Mouse (Mus musculus): Measurements from ENCODE around the gene Map4k3.
A peak's percentile ranks its signal among the peaks of the same experiment; 100 is the strongest.

The Map4k3 gene

DNA sequence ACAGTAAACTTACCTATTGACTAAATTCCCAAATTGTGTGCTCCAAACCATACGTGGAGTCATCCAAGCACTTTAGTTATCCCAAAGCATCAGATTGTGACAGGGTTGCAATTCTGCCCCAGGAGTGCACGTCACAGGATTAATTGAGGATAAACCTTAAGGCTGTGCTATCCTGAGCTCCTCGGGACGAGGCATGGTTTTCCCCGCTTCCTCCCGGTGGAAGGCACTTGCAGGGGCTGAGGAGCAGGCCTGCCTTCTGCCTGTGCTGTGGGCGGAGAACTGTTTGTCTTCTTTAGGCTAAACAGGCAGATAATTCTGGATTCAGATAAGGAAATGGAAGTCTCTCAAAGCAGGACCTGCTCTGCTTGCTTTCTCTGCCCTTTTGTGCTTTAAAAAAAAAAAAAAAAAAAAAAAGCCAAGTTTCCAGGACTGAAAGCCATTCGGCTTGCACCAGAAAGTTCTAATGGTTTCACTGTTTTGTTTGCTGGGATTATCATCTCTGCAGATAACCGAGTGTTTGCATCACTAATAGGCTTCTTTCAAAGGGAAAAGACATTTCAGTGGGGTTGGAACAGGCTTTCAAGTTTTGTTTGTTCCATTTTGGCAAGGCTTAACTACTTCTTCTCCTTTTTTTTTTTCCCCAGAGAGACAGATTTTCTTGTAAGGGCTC is 930 bp upstream of the Map4k3 start:
- DNase-seq: no peak

DNA sequence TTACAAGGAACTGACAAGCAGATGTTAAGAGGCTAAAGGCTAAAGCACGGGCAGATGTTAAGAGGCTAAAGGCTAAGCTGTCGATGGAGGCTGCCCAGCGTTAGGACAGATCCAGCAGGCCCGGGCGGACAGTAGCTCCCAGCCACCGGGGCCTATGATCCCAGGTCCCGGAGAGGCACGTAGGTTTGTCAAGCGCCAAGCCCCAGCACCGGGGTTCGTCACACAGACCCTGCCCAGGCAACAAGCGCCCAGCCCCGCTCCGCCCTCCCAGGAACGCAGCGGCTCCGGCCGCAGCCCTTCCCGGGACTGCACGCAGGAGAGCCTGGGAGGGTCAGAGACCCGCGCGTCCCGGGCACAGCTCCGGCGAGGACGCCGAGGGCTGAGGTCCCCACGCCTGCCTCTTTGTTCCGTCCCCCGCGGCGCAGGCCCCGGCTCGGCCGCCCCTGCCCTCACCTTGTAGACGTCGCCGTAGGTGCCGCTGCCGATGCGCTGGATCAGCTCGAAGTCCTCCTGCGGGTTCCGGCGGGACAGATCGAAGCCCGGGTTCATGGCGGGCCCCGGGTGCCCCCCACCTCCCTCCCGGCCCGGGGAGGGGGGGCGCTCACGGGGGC is 839 bp downstream of the Map4k3 start:
- peak; percentile 69 for DNase-seq

DNA sequence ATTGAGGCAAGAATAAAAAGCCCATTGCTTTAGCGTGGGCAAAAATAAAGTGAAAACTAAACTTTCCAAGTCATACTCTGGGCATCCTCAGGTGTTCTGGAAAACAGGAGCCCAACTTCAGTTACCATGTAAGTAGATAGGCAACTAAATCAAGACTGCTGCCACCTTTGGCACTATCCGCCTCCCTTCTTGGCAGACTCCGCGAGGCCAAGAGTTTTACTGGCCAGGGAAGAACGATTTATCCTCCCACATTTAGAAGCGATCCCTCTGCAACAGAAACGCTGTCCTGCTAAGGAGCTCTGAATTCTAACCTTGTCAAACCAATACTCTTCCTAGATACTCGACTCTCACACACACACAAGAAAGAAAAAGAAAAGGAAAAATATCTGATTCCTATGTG is 1.5 kb downstream of the Map4k3 start:
- DNase-seq: peak; percentile 69

DNA sequence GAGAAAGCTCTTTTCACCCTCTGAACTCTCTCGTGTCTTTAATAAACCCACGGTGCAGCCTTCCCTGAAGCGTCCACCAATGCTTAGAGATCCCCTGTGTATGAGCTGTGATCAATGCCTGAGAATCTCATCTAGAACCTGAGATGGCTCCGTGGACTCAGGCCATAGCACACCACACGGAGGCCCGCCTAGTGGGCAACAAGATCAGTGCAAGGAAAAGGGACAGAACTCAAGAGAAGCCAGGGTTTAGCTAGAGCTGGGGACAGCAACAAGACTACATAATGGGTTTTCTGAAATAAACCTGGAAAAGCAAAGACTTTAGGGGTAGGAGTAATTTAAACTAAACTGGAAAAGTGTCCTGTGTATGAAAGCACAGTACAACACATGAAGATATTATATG is 5.2 kb downstream of the Map4k3 start:
- no peak for DNase-seq

DNA sequence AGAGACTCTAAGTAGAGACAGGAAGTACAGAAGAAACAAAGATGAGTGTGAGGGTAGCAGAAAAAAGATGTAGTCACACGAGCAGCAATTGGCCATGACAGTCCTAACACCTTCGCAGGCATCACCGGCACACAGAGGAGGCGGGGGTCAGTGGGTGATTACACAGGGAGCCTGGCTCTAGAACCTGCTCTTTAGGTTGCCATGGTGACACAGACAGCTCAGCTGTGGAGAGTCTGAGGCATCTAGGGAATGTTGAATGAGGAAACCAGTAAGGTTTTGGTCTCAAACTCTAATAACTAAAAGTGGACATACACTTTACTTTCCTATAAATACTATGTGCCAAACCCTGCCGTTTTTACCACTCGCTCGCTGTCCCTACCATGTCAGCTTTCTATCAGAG is 6.6 kb downstream of the Map4k3 start:
- DNase-seq: no peak

DNA sequence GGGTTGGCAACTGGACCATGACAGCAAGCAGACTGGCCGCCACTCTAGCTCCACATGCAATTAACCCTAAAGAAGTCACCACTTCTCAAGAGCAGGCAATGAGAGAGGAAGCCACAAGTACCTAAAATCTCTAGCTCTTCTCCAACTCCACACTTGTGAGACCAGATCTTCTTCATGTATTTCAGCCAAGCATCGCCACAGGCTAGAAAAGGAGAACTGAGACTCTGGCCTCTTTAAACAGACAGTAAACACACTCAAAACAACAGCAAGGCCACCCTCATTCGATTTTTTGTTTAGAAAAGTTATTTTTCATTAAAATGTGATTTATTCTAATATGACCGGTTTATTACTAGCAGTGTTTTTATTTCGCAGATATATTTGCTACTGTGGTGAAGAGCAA is 9.0 kb downstream of the Map4k3 start:
- no peak for DNase-seq

DNA sequence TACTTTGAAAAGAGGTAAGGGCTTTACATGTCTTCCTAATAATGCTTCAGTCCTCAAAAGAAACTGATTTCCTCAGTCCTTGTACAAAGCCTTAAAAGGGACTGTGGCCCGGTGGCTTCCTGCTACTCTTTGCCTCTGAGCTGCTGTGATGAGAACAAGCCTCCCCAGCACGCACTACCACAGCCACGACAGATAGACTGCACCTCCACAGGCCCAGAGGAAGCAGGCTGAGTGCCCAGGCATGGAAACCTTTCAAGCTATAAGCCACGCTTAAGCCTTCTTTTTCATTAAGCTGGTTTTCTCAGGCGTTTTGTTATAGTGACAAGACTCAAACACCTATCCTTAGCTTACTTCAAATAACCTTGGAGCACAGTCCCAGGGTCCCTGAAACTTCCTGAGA is 10.0 kb downstream of the Map4k3 start:
- no peak for DNase-seq

DNA sequence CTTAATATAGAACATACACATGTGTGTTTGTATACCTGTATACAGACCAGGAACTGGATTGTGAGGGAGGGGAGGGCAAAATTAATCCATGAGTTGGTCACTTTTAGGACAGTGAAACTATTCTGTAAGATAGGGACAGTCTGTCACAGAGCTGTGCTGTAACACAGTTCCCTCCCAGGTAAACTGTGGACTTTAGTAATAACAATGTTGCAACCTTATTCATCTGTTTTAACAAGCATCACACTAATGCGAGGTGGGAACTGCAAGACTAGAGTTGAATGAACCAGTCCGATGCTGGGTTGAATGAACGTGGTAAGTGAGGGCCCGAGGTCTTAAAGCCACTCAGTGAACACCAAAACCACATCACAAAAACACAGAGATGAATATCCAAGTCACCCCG is 14.7 kb downstream of the Map4k3 start:
- no peak for DNase-seq

DNA sequence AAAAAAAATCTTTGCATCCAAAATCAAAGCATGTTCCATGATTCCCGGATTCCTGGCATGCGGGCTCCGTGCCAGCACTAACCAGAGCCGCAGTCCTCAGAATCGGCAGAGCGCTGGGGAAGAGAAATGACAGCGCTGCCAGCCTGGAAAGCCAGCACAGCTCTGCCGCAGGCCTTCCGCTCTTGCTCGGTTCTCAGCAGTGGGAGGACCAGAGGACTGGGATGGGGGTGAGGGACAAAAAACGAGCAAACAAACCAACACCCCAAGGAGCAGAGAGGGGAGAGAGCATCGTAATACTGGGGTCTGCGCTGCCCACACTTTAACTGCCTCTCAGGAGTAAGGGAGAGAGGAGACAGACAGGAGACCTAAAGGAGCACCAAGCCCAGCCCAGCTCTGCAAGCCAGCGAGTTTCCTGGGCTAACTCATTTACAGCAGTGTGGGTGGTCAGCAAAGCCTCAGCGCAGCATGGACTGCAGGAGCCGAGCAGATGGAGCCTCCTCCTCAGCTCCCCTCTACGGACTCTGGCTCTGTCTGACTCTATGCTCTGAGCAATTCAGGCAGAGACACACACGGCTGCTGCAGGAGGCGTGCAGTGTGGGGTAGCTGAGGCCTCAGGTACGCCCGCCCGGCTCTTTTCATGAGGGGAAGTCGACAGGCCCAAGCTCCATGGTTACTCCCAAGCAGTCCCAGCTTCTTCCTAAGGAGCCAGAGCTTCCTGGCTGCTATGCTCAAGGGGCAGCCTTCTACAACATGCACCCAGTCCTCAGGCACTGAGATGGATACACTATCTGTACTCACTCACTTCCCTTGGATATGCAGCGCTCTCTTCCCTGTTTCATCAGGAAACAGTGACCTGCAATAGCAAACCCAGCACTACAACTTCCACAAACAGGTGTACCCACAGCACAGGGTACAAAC is 18.1 kb downstream of the Map4k3 start:
- DNase-seq: peak; percentile 78

DNA sequence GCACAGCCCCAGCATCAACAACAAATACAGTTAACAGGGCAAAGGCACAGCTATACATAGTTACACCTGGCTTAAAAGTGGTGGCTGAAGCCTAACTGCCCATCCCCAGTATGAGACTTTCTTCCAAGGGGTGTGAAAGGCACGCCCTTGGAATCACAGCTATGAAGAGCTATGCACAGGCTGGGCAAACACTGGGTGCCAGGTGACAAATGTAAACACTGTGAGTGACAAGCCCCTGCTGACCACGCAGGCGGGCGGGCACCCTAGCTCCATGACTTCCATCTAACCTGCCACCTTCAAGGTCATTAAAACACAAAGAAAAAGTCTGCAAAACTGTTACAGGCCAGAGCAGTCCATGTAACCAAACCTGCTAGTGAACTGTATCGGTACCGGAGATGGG is 19.5 kb downstream of the Map4k3 start:
- DNase-seq: no peak

DNA sequence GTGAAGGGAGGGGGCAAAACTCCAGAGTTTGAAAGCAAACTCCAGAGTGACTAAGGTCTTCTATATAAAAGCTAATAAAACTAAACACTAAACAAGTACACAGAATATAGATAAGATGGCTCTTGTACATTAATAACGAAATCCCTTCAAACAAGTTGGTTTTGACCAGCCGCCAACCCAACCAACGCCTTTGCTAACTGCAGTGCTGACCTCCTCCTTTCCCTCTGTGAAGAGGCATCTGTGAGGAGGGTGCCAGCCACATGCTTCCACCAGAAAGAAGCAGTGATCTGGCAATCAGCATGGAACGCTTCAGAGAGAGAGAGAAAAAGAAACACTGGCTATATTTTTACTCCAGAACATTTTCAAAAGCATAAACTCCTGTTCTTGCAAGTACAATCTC is 21.1 kb downstream of the Map4k3 start:
- DNase-seq: peak; percentile 47

DNA sequence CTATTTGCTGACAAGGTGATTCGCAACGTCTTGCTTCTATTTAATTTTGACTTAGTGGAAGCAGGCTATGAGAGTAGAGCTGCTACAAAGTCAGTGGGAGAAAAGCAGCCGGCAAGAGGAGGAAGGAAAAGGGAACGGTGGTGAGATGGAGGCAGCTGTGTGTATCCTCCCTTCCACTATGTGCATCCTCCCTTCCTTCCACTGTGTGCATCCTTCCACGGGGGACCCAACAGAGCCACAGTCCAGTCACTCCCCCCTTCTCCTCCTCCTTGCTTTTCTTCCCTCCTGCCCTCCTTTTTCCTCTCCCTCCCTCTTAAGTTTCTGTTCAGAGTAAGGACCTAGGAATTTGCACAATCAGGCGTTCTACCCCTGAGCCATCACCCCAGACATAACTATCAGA is 21.7 kb downstream of the Map4k3 start:
- no peak for DNase-seq

DNA sequence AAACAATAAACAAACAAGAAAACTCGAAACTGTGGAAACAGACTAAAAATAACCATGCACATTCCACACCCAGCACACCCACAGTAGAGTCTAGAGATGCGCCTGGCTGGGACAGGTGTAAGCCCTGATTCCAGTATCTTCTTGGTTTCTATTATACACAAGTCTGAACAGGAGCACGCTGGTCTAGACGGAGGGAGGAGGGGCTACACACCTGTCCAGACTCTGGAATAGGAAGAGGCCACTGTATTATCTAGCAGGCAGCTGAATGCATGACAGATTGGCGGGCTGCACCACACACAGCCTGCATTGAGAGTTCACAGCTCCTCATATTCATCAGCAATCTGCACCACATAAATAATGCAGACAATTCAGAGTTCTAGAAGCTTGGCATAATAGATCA is 26.6 kb downstream of the Map4k3 start:
- no peak for DNase-seq

DNA sequence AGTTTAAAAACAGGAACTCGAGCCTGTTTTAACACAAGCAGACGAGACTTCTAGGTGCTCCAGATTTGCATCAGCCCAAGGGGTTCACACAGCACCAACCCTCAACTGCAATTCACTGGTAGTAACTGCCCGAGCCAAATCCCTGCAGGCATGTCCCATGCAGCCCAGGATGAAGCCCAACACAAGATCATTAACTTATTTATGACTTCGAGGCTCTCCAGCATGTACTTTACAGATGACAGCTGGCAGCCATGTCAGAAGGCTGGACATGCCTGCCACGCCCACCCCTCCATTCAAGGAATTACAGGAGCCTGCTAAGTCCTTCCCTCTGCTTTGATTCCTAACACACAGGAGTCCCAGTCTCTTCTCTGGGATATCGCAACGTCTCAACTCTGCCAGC is 29.4 kb downstream of the Map4k3 start:
- no peak for DNase-seq

DNA sequence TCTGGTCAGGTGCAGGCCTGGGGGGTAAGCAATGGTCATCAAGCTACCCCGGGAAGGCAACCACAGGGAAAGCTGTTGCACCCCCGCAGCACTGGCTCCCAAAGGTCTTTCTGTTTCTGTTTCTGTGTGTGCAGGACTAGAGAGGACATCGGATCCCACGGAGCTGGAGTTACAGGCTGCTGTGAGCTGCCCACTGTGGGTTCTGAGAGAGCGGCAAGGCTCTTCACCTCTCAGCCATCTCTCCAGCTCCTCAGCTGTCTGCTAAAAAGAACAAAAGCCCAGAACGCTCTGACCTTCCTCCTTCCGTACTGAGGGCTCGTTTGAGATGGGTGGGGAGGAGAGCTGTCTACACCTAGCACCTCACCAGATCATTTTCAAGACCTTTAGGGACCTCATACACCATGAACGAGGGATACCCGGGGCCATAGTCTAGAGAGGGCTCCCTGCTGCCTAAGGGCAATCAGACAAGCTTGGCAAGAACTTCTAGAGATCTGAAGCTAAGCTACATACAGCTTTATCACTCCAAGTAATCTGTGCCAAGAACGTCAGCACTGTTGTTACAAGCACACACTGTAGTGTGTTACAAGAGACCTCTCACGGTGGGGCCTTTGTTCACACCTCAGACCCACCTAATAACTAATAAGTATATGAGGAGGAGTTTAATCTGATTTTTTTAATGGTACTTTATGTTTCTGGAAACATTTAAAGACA is 29.9 kb downstream of the Map4k3 start:
- no peak for DNase-seq

DNA sequence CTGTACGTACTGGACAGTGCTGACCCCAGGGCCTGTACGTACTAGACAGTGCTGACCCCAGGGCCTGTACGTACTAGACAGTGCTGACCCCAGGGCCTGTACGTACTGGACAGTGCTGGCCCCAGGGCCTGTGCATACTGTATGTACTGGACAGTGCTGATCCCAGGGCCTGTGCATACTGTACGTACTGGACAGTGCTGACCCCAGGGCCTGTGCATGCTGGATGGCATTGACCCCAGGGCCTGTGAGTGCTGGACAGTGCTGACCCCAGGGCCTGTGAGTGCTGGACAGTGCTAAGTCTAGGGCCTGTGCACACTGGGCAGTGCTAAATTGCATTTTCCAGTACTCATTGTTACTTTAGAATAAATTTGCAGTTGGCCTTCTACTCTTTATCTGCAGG is 31.3 kb downstream of the Map4k3 start:
- DNase-seq: no peak

DNA sequence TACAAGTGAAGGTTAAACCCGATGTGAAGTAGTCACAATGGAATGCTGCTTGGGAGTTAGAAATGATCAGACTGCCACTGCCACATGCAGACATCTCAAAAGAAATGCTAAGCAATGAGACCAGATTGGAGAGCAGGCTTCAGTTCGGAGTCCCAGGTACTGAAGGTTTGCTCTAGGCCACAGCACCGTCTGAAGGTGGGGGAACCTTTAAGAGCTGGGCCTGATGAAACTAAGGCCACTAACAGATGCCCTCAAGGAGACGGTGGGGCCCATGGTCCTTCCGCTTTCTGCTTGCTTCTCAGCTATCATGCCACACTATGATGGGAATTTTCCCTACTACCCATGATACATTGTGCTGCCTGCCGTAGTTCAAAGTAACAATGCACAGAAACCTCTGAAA is 32.1 kb downstream of the Map4k3 start:
- no peak for DNase-seq

DNA sequence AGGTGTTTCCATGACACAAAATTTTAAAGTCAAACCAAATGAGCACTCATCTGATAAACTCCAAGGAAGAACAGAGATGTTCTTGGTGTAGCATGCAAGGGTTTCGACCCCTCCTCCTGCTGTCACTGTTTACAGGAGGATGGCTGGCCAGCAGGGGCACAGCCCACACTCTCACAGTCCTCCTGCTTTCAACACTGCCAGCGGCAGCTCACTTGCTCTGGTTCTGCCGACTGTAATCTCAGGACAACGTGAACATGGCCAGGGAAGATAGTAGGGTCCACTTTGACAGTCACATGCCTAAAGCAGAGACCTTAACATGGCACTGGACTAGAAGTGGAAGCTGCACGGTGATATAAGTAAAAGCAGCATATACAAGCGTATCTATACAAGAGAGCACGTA is 34.6 kb downstream of the Map4k3 start:
- DNase-seq: no peak

DNA sequence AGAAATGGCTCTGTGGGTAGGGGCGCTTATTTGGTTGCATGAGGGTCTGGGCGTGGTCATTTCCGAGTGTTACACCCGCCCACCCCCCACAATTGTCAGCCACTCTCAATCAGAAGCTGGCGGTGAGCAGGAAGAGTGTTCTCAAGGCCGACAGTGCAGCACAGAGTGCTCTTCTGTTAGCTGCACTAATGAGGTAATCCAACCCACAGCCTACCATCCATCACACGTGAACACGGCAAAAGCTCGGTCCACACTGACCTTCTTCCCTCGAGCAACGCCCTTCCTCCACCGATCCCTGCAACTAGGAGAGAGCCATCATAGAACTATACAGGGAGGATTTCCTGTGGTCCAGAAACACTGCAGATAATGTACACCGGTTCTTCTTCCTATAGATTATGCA is 36.1 kb downstream of the Map4k3 start:
- DNase-seq: no peak

DNA sequence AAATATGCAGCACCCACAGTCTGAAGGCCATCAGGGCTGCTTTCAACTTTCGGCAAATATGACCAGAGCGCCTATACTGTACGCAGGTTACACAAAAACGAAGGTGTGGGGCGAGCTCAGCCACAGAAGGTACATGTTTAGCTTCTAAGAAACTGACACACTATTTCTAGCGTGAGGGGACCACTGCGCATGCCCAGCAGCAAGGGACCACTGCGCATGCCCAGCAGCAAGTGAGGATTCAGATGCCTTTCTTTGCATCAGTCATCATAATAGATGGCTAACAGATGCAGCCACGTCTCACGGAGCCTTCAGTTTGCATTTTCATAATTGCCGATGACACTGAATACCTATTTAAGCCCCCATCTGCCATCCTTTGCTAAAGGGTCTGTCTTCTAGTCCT is 39.6 kb downstream of the Map4k3 start:
- no peak for DNase-seq

DNA sequence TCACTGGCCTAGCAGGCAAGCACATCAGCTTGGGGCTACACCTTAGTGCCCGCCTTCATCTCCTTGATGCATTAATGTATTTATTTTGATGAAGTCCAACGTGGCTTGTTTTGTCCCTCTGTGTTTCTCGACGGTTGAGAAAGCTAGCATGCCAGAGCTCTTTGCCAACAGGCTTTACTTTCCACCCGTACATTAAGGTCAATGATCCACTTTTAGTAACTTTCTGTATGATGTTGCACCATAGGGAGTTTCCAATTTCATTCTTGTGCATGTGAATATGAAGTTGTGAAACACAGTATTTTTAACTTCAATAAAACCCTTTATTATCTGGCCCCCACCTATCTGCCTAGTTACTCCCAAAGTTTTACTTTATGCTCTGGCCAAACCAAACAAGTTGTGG is 42.2 kb downstream of the Map4k3 start:
- no peak for DNase-seq

DNA sequence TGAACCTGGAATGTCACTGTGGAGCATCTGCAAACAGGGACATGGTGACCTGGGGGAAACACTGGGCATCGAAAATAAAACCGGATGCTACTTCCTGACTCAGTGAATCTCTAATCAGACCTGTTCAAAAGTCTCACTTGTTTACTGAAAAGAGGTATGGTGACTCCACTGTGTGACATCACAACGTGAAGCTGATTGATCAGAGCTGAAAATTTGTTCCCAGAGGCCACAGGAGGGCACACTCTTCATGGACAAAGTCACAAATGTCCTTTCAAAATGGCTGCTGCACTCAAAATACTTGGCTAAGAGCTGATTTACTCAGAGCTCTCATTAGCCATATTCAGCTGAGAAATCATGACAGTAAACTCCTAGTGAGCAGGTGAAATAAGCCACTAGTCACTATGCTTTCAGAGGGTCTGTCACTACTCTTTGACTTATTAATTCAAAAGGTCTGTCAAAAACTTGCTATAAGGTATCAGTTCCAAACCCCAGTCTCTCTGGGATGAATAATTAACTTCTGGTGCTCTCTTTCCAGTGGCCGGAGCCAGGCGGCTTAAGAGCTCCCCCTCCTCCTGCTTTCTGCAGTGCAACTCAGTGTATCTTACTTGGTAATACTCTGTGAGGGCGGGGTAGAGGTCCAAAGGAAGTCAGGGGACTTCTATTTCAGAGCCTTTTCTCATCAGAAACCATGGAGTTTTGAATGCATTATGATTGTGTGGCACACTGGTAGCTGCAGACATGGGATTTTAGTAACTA is 44.3 kb downstream of the Map4k3 start:
- no peak for DNase-seq

DNA sequence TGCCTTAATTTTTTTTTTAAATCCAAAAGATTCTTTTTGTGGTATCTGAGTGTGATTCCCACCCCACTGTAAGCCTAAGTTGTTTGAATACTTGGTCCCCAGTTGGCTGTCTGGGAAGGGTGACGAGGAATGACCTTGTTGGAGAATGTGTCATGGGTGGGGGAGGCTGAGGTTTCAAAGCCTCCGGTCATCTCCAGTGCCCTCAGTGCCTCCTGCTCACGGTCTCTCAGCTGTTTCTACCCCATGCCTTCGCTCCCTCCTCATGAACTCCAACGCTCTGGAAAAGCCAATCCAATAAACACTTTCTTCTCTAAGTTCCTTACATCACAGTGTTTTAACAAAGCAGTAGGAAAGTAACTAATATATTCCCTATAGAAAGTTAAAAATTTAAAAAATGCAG is 45.2 kb downstream of the Map4k3 start:
- no peak for DNase-seq

Measured in cerebellum, adult 11-12 months (tissue).